Mouse (Mus musculus) megakaryocyte progenitor cell, adult 5-6 weeks (primary cell): ENCODE measurements at regions not wholly inside any gene's neighbourhood (a gene's known extent, or its start where the extent isn't known, plus 50 kb on each side); places are given as distances from the start of the nearest gene placed in this dataset.

ENCODE experiments used
- ATAC-seq: replicated peaks from 2 replicates; pipeline ENCODE4 v1.8.0; 2016; ENCODE audit warnings: mild to moderate bottlenecking, moderate TSS enrichment, inconsistent platforms; ENCODE audit not compliant: poor library complexity

- ATAC-seq: peak; percentile 86
Observed at GRCm38 (mm10) chr3:66519925-66520324, 223.3 kb upstream of the Veph1 start.

- peak; percentile 68 for ATAC-seq
Observed at GRCm38 (mm10) chr3:66518289-66518688, 221.7 kb upstream of the Veph1 start.

GRCm38 (mm10) chr3:66515773-66516406, 219.3 kb upstream of the Veph1 start:
- ATAC-seq: no peak

- 0 out of 2 replicates have a peak, but pooled peaks have one; percentile 14 for ATAC-seq
Observed at GRCm38 (mm10) chr3:66514587-66514986, 217.9 kb upstream of the Veph1 start.

GRCm38 (mm10) chr3:66512408-66512807, 215.8 kb upstream of the Veph1 start:
- ATAC-seq: peak; percentile 84

GRCm38 (mm10) chr3:66510455-66510854, 213.8 kb upstream of the Veph1 start:
- no peak for ATAC-seq

GRCm38 (mm10) chr3:66506125-66506524, 209.5 kb upstream of the Veph1 start:
- no peak for ATAC-seq

GRCm38 (mm10) chr3:66505476-66506076, 208.9 kb upstream of the Veph1 start:
- no peak for ATAC-seq

- no peak for ATAC-seq
Observed at GRCm38 (mm10) chr3:66504717-66505116, 208.1 kb upstream of the Veph1 start.

GRCm38 (mm10) chr3:66503615-66504014, 207.0 kb upstream of the Veph1 start:
- ATAC-seq: no peak

- ATAC-seq: no peak
Observed at GRCm38 (mm10) chr3:66501865-66502264, 205.2 kb upstream of the Veph1 start.

GRCm38 (mm10) chr3:66494442-66495113, 197.9 kb upstream of the Veph1 start:
- peak; percentile 93 for ATAC-seq

- no peak for ATAC-seq
Observed at GRCm38 (mm10) chr3:66490696-66491357, 194.2 kb upstream of the Veph1 start.

- ATAC-seq: no peak
Observed at GRCm38 (mm10) chr3:66488724-66489123, 192.1 kb upstream of the Veph1 start.

- no peak for ATAC-seq
Observed at GRCm38 (mm10) chr3:66486658-66487057, 190.0 kb upstream of the Veph1 start.

GRCm38 (mm10) chr3:66486184-66486583, 189.5 kb upstream of the Veph1 start:
- peak; percentile 91 for ATAC-seq

- ATAC-seq: no peak
Observed at GRCm38 (mm10) chr3:66480718-66481117, 184.1 kb upstream of the Veph1 start.

- ATAC-seq: no peak
Observed at GRCm38 (mm10) chr3:66479266-66479665, 182.6 kb upstream of the Veph1 start.

- no peak for ATAC-seq
Observed at GRCm38 (mm10) chr3:66466321-66466720, 169.7 kb upstream of the Veph1 start.

GRCm38 (mm10) chr3:66465371-66465770, 168.7 kb upstream of the Veph1 start:
- ATAC-seq: no peak

- no peak for ATAC-seq
Observed at GRCm38 (mm10) chr3:66462341-66462740, 165.7 kb upstream of the Veph1 start.
